In genomic region chr13:54749864-54750411, GRCm38 (mm10) we compare ENCODE assay signal across 7 mouse cellular contexts. TPM values are rescaled to one million over a fixed set of nuclear protein-coding genes. Genes with fewer than 3 reads are reported as not detected.
DNase-seq lines count a peak whose midpoint lies in the region; ATAC-seq lines count a peak whose summit lies in the region.

Gprin1 (minus strand) TSS chr13:54749874.

- no peaks in the 10 kb centered on the region for H3K36me3 ChIP-seq in lung, embryonic 15.5 days
- no peaks in the 10 kb centered on the region for H3K36me3 ChIP-seq in embryonic facial prominence, embryonic 12.5 days
- no peaks in the 10 kb centered on the region for H3K36me3 ChIP-seq in intestine, embryonic 16.5 days (ENCODE audit: control insufficient read depth, insufficient read depth, low read length)
- no peaks in the 10 kb centered on the region for H3K36me3 ChIP-seq in midbrain, embryonic 15.5 days (replicated peaks)

- peak within 1 kb of the TSS; percentile 55 for H3K4me3 ChIP-seq in lung, embryonic 15.5 days
- peak within 1 kb of the TSS; percentile 51 for H3K4me3 ChIP-seq in embryonic facial prominence, embryonic 12.5 days
- peak within 1 kb of the TSS; percentile 58 for H3K4me3 ChIP-seq in intestine, embryonic 16.5 days (ENCODE audit: low read length)
- H3K4me3 ChIP-seq in midbrain, embryonic 15.5 days, result peak within 1 kb of the TSS; percentile 67

- H3K4me1 ChIP-seq in lung, embryonic 15.5 days, result peaks cover 10% of the 10 kb centered on the region
- H3K4me1 ChIP-seq in embryonic facial prominence, embryonic 12.5 days, result peaks cover 5% of the 10 kb centered on the region; the same call in 1 of the 2 replicates
- H3K4me1 ChIP-seq in intestine, embryonic 16.5 days (ENCODE audit: control insufficient read depth, insufficient read depth, low read length), result peaks cover 6% of the 10 kb centered on the region; the same call in 1 of the 2 replicates
- peaks cover 62% of the 10 kb centered on the region for H3K4me1 ChIP-seq in midbrain, embryonic 15.5 days

- H3K4me2 ChIP-seq in lung, embryonic 15.5 days, result peak within 1 kb of the TSS; percentile 93
- peak within 1 kb of the TSS; percentile 94 for H3K4me2 ChIP-seq in embryonic facial prominence, embryonic 12.5 days (replicated peaks)
- H3K4me2 ChIP-seq in intestine, embryonic 16.5 days (ENCODE audit: low read depth, low read length), result peak within 1 kb of the TSS; percentile 96
- H3K4me2 ChIP-seq in midbrain, embryonic 15.5 days, result peak within 1 kb of the TSS; percentile 74

- no peaks in the 10 kb centered on the region for H3K9me3 ChIP-seq in lung, embryonic 15.5 days
- H3K9me3 ChIP-seq in embryonic facial prominence, embryonic 12.5 days, result no peaks in the 10 kb centered on the region
- H3K9me3 ChIP-seq in intestine, embryonic 16.5 days (ENCODE audit: control insufficient read depth, low read length), result no peaks in the 10 kb centered on the region
- H3K9me3 ChIP-seq in midbrain, embryonic 15.5 days, result no peaks in the 10 kb centered on the region

- H3K9ac ChIP-seq in lung, embryonic 15.5 days, result no peak within 1 kb of the TSS
- H3K9ac ChIP-seq in embryonic facial prominence, embryonic 12.5 days, result peak within 1 kb of the TSS; percentile 54
- H3K9ac ChIP-seq in intestine, embryonic 16.5 days (ENCODE audit: low read depth, low read length), result peak within 1 kb of the TSS; percentile 26; the same call in 1 of the 2 replicates
- H3K9ac ChIP-seq in midbrain, embryonic 15.5 days, result peak within 1 kb of the TSS; percentile 76

- 3% methylated on average over 29 of the region's 29 CpGs for WGBS in lung, embryonic 15.5 days
- 2% methylated on average over 29 of the region's 29 CpGs for WGBS in embryonic facial prominence, embryonic 12.5 days
- WGBS in intestine, embryonic 16.5 days, result 2% methylated on average over 29 of the region's 29 CpGs
- WGBS in midbrain, embryonic 15.5 days, result 1% methylated on average over 29 of the region's 29 CpGs

- no peak within 1 kb of the TSS for H3K27ac ChIP-seq in lung, embryonic 15.5 days
- peak within 1 kb of the TSS; percentile 46; the same call in 1 of the 2 replicates for H3K27ac ChIP-seq in embryonic facial prominence, embryonic 12.5 days
- no peak within 1 kb of the TSS for H3K27ac ChIP-seq in intestine, embryonic 16.5 days (ENCODE audit: low read length)
- H3K27ac ChIP-seq in midbrain, embryonic 15.5 days, result peak within 1 kb of the TSS; percentile 93

- H3K27me3 ChIP-seq in lung, embryonic 15.5 days, result peaks cover 46% of the 10 kb centered on the region
- peaks cover 59% of the 10 kb centered on the region for H3K27me3 ChIP-seq in embryonic facial prominence, embryonic 12.5 days
- H3K27me3 ChIP-seq in intestine, embryonic 16.5 days (replicated peaks; ENCODE audit: control insufficient read depth, insufficient read depth, low read length), result peaks cover 32% of the 10 kb centered on the region
- H3K27me3 ChIP-seq in midbrain, embryonic 15.5 days (replicated peaks), result peaks cover 11% of the 10 kb centered on the region; the same call in 1 of the 2 replicates

- ATAC-seq in lung, embryonic 15.5 days (ENCODE audit: borderline replicate concordance, extremely low read depth, low FRiP score, low TSS enrichment), result peak; percentile 51; the same call in 1 of the 2 replicates
- ATAC-seq in embryonic facial prominence, embryonic 12.5 days (ENCODE audit: insufficient number of reproducible peaks, insufficient read depth, low FRiP score, low TSS enrichment), result 0 out of 2 replicates have a peak, but pooled peaks have one; percentile 12
- peak; percentile 43 for ATAC-seq in intestine, embryonic 16.5 days
- peak; percentile 79 for ATAC-seq in midbrain, embryonic 15.5 days (replicated peaks)

- no peak for DNase-seq in lung, adult 18-20 months
- no peak for DNase-seq in ovary, postnatal 14 days (ENCODE audit: low spot score)
- DNase-seq in right cerebral cortex, postnatal 25 days, result no peak

RNA-seq across cellular contexts. Expression of gene Gprin1, which starts in this region (rescaled TPM):
- 0.24 and 0.42 TPM in 2 replicates for polyA plus RNA-seq in lung, embryonic 15.5 days (2015; fragmentation: Nextera tagmentation; extraction: Ambion mirVana)
- polyA plus RNA-seq in embryonic facial prominence, embryonic 12.5 days (2016; fragmentation: Nextera tagmentation; extraction: Ambion mirVana), result 2.1 and 4.2 TPM in 2 replicates
- 0.15 and 0.16 TPM in 2 replicates for polyA plus RNA-seq in intestine, embryonic 16.5 days (2015; fragmentation: Nextera tagmentation; extraction: Ambion mirVana)
- polyA plus RNA-seq in midbrain, embryonic 15.5 days (2015; fragmentation: Nextera tagmentation; extraction: Ambion mirVana), result 26.0 and 32.7 TPM in 2 replicates

Comparison
In these comparisons a context has a peak if more than half of its experiments do, and no peak if none do; other contexts are left out.
1. Peak in ATAC-seq, H3K4me3 ChIP-seq and H3K4me2 ChIP-seq in lung, embryonic 15.5 days; RNA of the gene not detected or under 1 TPM.
2. Peak in ATAC-seq, H3K4me3 ChIP-seq, H3K9ac ChIP-seq and H3K4me2 ChIP-seq in intestine, embryonic 16.5 days; RNA of the gene not detected or under 1 TPM.
3. ATAC-seq: peak in every context shown above with its lines; median percentile 79 in midbrain, embryonic 15.5 days; 51 in lung, embryonic 15.5 days; 43 in intestine, embryonic 16.5 days; 12 in embryonic facial prominence, embryonic 12.5 days.
4. H3K27ac ChIP-seq: peak in embryonic facial prominence, embryonic 12.5 days (single experiment) and midbrain, embryonic 15.5 days (single experiment); none in lung, embryonic 15.5 days (single experiment) and intestine, embryonic 16.5 days (single experiment).
5. Peak in every context shown above with its lines, with median percentiles within 50 percentile points of each other: H3K4me2 ChIP-seq and H3K4me3 ChIP-seq.